Mouse (Mus musculus): ENCODE measurements around the gene Ankrd17. TPM values are rescaled to one million over a fixed set of nuclear protein-coding genes. Genes with fewer than 3 reads are reported as not detected.
"Not testable (repeated sequence)": the region's sequence is repeated elsewhere in the genome, so short reads cannot be mapped to it uniquely, and the experiment has no call there.

Gene Ankrd17
- total RNA-seq, 2 experiments from 2014 or later: 115 TPM

GRCm38 (mm10) chr5:90339129-90339952 is 27.0 kb downstream of the Ankrd17 start:
- ATAC-seq (replicated peaks; ENCODE audit: low FRiP score, low TSS enrichment, poor library complexity, severe bottlenecking): peak; percentile 71

GRCm38 (mm10) chr5:90338177-90339091 is 27.9 kb downstream of the Ankrd17 start:
- ATAC-seq (replicated peaks; ENCODE audit: low FRiP score, low TSS enrichment, poor library complexity, severe bottlenecking): peak; percentile 82

GRCm38 (mm10) chr5:90332478-90332877 is 33.9 kb downstream of the Ankrd17 start:
- peak; percentile 84 for ATAC-seq (replicated peaks; ENCODE audit: low FRiP score, low TSS enrichment, poor library complexity, severe bottlenecking)

- no peak for ATAC-seq (replicated peaks; ENCODE audit: low FRiP score, low TSS enrichment, poor library complexity, severe bottlenecking)
These were observed 35.3 kb downstream of the Ankrd17 start for GRCm38 (mm10) chr5:90331071-90331470.

DNA sequence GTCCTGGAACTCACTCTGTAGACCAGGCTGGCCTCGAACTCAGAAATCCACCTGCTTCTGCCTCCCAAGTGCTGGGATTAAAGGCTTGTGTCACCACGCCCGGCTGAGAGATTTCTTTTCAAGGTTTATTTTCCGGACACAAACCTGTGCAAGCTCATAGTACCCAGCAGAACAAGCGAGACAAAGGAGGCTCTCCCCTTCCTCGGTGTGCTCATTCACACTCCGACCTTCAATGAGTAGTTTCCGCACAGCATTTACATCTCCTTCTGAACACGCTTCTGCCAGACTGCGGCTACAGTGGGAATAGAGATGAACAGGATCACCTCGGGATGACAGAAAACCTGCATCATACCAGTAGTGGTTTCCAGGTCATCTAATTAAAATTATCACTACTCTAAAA is 68.0 kb downstream of the Ankrd17 start:
- no peak for ATAC-seq (replicated peaks; ENCODE audit: low FRiP score, low TSS enrichment, poor library complexity, severe bottlenecking)

GRCm38 (mm10) chr5:90289887-90290286 is 76.5 kb downstream of the Ankrd17 start:
- ATAC-seq (replicated peaks; ENCODE audit: low FRiP score, low TSS enrichment, poor library complexity, severe bottlenecking): no peak

DNA sequence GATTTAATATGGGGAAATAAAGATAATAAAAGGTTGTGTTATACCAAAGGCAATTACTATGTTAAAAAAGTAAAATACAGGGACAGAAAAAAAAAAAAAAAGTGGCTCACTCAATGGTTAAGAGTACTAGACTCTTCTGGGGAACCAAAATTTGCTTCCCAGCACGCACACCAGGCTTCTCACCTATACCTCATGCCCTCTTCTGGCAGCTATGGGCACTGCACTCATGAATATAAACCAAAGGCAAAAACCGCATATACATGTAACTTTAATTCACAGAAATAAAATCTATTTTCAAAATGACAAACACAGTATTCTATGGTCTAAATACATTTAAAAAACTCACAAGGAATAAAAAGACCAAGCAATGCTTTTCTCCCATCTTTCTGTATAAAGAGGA is 79.8 kb downstream of the Ankrd17 start:
- peak; percentile 86 for ATAC-seq (replicated peaks; ENCODE audit: low FRiP score, low TSS enrichment, poor library complexity, severe bottlenecking)

DNA sequence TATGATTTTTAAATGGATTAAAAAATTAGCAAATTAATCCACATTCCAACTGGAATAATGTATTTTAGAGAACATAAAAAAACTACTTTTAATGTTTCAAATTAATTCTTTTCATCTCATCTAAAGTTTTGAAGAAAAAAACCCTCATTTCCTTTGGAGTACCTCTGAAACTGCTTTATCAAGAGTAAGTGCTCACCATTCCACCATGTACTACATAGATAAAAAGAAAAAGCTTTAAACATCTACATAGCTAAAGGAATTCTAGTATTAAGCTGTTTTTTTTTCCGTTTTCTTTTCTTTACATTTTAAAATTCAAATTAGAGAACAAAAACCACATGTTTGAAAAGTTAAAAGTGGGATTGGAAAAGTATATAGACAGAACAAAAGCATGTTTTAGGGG is 86.3 kb downstream of the Ankrd17 start:
- ATAC-seq (replicated peaks; ENCODE audit: low FRiP score, low TSS enrichment, poor library complexity, severe bottlenecking): peak; percentile 77

DNA sequence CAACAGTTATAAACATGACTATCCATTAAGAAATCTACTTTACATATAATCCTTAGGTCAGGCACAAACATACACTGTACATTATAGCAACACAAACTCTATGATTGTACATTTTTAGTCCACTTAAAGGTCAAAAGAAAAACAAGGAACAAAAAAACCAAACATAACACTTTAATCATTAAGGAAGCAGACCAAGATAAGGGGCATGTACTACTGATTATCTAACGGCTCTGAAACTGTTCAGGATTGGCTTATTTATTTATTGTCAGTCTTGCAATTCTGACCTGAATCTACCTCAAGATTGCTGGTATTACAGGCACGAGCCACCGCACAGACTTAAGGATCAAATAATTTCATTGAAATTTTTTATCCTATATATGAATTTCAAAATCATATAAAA is 87.0 kb downstream of the Ankrd17 start:
- ATAC-seq (replicated peaks; ENCODE audit: low FRiP score, low TSS enrichment, poor library complexity, severe bottlenecking): peak; percentile 42; the same call in 1 of the 2 replicates

- ATAC-seq (replicated peaks; ENCODE audit: low FRiP score, low TSS enrichment, poor library complexity, severe bottlenecking): no peak
These were observed 88.9 kb downstream of the Ankrd17 start for GRCm38 (mm10) chr5:90277443-90277842.

- peak; percentile 82 for ATAC-seq (replicated peaks; ENCODE audit: low FRiP score, low TSS enrichment, poor library complexity, severe bottlenecking)
These were observed 91.6 kb downstream of the Ankrd17 start for GRCm38 (mm10) chr5:90274806-90275205.

DNA sequence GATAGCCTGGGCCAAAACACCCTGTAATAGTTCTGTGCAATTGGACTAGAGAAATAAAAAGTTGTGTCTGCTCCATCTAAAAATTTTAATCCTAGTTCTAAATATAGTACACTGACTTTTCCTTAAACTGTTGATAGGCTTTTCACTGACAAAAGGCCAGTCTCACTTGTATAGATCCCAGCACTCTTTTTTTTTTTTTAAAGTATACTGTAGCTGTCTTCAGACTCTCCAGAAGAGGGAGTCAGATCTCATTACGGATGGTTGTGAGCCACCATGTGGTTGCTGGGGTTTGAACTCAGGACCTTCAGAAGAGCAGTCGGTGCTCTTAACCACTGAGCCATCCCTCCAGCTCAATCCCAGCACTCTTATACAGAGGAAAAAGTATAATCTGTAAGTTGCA is 104.1 kb downstream of the Ankrd17 start:
- ATAC-seq (replicated peaks; ENCODE audit: low FRiP score, low TSS enrichment, poor library complexity, severe bottlenecking): not testable (repeated sequence)

- ATAC-seq (replicated peaks; ENCODE audit: low FRiP score, low TSS enrichment, poor library complexity, severe bottlenecking): no peak
These were observed 109.4 kb downstream of the Ankrd17 start for GRCm38 (mm10) chr5:90257023-90257422.

DNA sequence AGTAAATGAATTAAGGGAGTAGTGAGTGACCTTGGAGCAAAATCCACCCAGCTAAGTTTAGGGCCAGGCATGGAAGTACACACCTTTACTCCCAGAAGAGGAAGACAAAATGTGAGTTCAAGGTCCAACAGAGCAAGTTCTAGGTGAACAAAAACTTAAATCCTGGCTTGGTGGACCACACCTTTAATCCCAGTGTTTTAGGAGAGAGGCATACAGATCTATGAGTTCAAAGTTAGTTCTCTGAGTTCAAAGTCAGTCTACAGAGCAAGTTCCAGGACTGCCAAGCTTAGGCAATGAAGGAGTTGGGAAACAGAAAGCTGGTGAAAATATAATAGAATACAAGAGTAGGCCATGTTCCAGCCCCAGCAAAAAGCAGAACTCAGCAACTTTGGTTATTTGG is 118.9 kb downstream of the Ankrd17 start:
- ATAC-seq (replicated peaks; ENCODE audit: low FRiP score, low TSS enrichment, poor library complexity, severe bottlenecking): no peak

GRCm38 (mm10) chr5:90246987-90247386 is 119.4 kb downstream of the Ankrd17 start:
- no peak for ATAC-seq (replicated peaks; ENCODE audit: low FRiP score, low TSS enrichment, poor library complexity, severe bottlenecking)

DNA sequence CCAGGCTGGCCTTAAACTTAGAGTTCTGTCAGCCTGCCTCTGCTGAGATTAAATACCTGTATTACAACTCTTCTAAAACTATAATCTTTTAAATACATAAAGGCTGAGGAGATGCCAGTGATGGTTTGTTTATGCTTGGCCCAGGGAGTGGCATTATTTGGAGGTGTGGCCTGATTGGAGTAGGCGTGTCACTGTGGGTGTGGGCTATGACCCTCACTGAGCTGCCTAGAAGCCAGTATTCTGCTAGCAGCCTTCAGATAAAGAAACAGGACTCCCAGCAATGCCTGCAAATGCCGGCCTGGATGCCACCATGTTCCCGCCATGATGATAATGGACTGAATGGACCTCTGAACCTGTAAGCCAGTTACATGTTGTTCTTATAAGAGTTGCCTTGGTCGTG is 119.8 kb downstream of the Ankrd17 start:
- peak; percentile 82 for ATAC-seq (replicated peaks; ENCODE audit: low FRiP score, low TSS enrichment, poor library complexity, severe bottlenecking)

- ATAC-seq (replicated peaks; ENCODE audit: low FRiP score, low TSS enrichment, poor library complexity, severe bottlenecking): no peak
These were observed 121.0 kb downstream of the Ankrd17 start for GRCm38 (mm10) chr5:90245416-90245815.

DNA sequence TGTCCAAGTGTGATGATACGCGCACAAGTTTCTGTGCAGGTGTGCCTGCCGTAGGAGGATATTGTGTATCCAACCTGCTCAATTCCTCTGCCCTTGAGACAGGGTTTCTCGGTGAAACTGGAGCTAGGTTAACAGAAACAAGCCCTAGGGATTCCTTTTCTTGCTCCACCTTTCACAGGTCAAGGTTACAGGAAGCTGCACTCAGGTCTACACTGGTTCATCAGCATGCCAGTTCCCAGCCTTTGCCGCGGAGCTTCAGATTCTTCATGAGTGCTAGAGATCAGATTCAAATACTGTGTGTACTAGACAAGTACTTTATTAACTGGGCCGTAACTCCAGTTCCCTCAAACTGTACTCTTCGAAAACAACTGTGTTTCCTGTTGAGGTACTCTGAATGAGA is 131.2 kb downstream of the Ankrd17 start:
- ATAC-seq (replicated peaks; ENCODE audit: low FRiP score, low TSS enrichment, poor library complexity, severe bottlenecking): no peak

GRCm38 (mm10) chr5:90233305-90233704 is 133.1 kb downstream of the Ankrd17 start:
- no peak for ATAC-seq (replicated peaks; ENCODE audit: low FRiP score, low TSS enrichment, poor library complexity, severe bottlenecking)

- ATAC-seq (replicated peaks; ENCODE audit: low FRiP score, low TSS enrichment, poor library complexity, severe bottlenecking): no peak
These were observed 136.6 kb downstream of the Ankrd17 start for GRCm38 (mm10) chr5:90229760-90230159.

Measured in megakaryocyte-erythroid progenitor cell, adult 5-6 weeks (primary cell).